Mouse (Mus musculus) lung, postnatal 14 days (tissue): ENCODE results near the gene Hgd.

Experiments
- DNase-seq: peaks from one replicate; pipeline ENCODE4 v3.0.0; 2021

The Hgd gene

GRCm38 (mm10) chr16:37579994-37580393 is at the start of gene Hgd:
TSS of gene Hgd (plus strand) at chr16:37580153.
- no peak for DNase-seq

- no peak for DNase-seq
These were observed 49.8 kb upstream of the Hgd start for GRCm38 (mm10) chr16:37530170-37530569.

GRCm38 (mm10) chr16:37532046-37532445 is 47.9 kb upstream of the Hgd start:
- no peak for DNase-seq

GRCm38 (mm10) chr16:37533369-37534068 is 46.4 kb upstream of the Hgd start:
- no peak for DNase-seq

GRCm38 (mm10) chr16:37539240-37539610 is 40.7 kb upstream of the Hgd start:
- DNase-seq, result no peak

- peak; percentile 97 for DNase-seq
These were observed 40.1 kb upstream of the Hgd start, which contains the start of the genes Gtf2e1 and Rabl3 for GRCm38 (mm10) chr16:37539611-37540580. TSS of gene Gtf2e1 (minus strand) at chr16:37539789. TSS of gene Rabl3 (plus strand) at chr16:37539885.

- no peak for DNase-seq
These were observed 39.2 kb upstream of the Hgd start for GRCm38 (mm10) chr16:37540776-37541175.

- no peak for DNase-seq
These were observed 33.6 kb upstream of the Hgd start for GRCm38 (mm10) chr16:37546312-37546711.

- no peak for DNase-seq
These were observed 29.7 kb upstream of the Hgd start for GRCm38 (mm10) chr16:37550266-37550665.

- DNase-seq, result no peak
These were observed 29.0 kb upstream of the Hgd start for GRCm38 (mm10) chr16:37550981-37551380.

GRCm38 (mm10) chr16:37552824-37553223 is 27.1 kb upstream of the Hgd start:
- no peak for DNase-seq

GRCm38 (mm10) chr16:37562414-37562813 is 17.5 kb upstream of the Hgd start:
- DNase-seq, result no peak

GRCm38 (mm10) chr16:37562961-37563360 is 17.0 kb upstream of the Hgd start:
- DNase-seq, result no peak

GRCm38 (mm10) chr16:37565117-37565516 is 14.8 kb upstream of the Hgd start:
- DNase-seq, result no peak

GRCm38 (mm10) chr16:37566107-37566506 is 13.8 kb upstream of the Hgd start:
- no peak for DNase-seq

GRCm38 (mm10) chr16:37567113-37568050 is 12.6 kb upstream of the Hgd start:
- no peak for DNase-seq

- DNase-seq, result no peak
These were observed 8.4 kb upstream of the Hgd start for GRCm38 (mm10) chr16:37571554-37571953.

- DNase-seq, result no peak
These were observed 7.7 kb upstream of the Hgd start for GRCm38 (mm10) chr16:37572117-37572754.

- DNase-seq, result no peak
These were observed 6.9 kb upstream of the Hgd start for GRCm38 (mm10) chr16:37573061-37573460.

GRCm38 (mm10) chr16:37575325-37575724 is 4.6 kb upstream of the Hgd start:
- no peak for DNase-seq

- no peak for DNase-seq
These were observed 362 bp upstream of the Hgd start for GRCm38 (mm10) chr16:37579591-37579990.

GRCm38 (mm10) chr16:37580651-37581050 is 698 bp downstream of the Hgd start:
- DNase-seq, result no peak
